Mouse (Mus musculus) neural tube, embryonic 13.5 days (tissue): Measurements from ENCODE around the gene Lmntd1. TPM values are rescaled to one million over a fixed set of nuclear protein-coding genes. Genes with fewer than 3 reads are reported as not detected.

ENCODE experiments used
- ATAC-seq: fragments of 200-750 bp; cut with Nextera tagmentation; 2 replicates; pipeline ENCODE4 v1.8.0; 2017; ENCODE audit warnings: low read depth, mild to moderate bottlenecking, moderate TSS enrichment, moderate library complexity
- H3K27ac ChIP-seq: fragments of 300-500 bp; sonication (generic); replicated peaks from 2 replicates; pipeline ENCODE4 v1.5.1; 2015; ENCODE audit warnings: moderate library complexity, mild to moderate bottlenecking, inconsistent platforms
- H3K27me3 ChIP-seq: fragments of 300-500 bp; sonication (generic); 2 replicates; pipeline ENCODE4 v1.6.1; 2015; ENCODE audit warnings: mild to moderate bottlenecking, inconsistent platforms
- H3K36me3 ChIP-seq: fragments of 300-500 bp; sonication (generic); 2 replicates; pipeline ENCODE4 v1.6.1; 2015; ENCODE audit warnings: mild to moderate bottlenecking, inconsistent platforms
- H3K4me1 ChIP-seq: fragments of 300-500 bp; sonication (generic); replicated peaks from 2 replicates; pipeline ENCODE4 v1.6.1; 2015; ENCODE audit warnings: inconsistent platforms
- H3K4me2 ChIP-seq: fragments of 300-500 bp; sonication (generic); 2 replicates; pipeline ENCODE4 v1.6.1; 2015; ENCODE audit warnings: inconsistent platforms, mild to moderate bottlenecking, moderate library complexity
- H3K4me3 ChIP-seq: fragments of 300-500 bp; sonication (generic); 2 replicates; pipeline ENCODE4 v1.5.1; 2015; ENCODE audit warnings: mild to moderate bottlenecking, inconsistent platforms
- H3K9ac ChIP-seq: fragments of 300-500 bp; sonication (generic); 2 replicates; pipeline ENCODE4 v1.6.1; 2015; ENCODE audit warnings: moderate library complexity, mild to moderate bottlenecking, inconsistent platforms
- H3K9me3 ChIP-seq: fragments of 300-500 bp; sonication (generic); 2 replicates; pipeline ENCODE4 v1.6.1; 2016; ENCODE audit warnings: inconsistent platforms
- WGBS: fragments of 180-500 bp; shearing (Covaris S2); methylation state at CpG from one replicate; pipeline ENCODE4 v1.1.7; 2015; 5-methylcytosine and 5-hydroxymethylcytosine counted together
- polyA plus RNA-seq: library from polyadenylated mRNA; unstranded; fragments of >200 nt; fragmentation: Nextera tagmentation; extraction: Ambion mirVana; gene quantifications from 2 replicates; pipeline ENCODE4 v1.2.1, GENCODE M21; 2015

Lmntd1 gene
- polyA plus RNA-seq: 0.98 and 1.2 TPM in 2 replicates

DNA sequence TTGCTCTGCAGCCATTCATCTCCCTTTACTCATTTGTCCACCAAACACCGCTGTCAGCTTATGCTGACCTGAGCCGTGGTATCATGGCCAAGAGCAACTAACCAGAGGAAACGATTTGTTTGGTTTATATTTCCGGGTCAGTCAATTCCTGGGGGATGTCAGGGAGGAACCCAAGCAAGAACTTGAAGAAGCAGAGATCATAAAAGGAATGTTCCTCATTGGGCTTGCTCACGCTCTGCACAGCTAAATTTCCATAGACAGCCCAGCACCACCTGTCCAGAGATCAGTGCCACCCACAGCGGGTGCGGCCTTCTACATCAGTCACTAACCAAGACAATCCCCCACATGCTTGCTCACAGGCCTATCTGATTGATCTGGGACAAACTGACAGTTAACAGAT lies at the start of gene Lmntd1:
Lmntd1 (minus strand) TSS at position 101 of the 400 bp plus-strand sequence.
- H3K27me3 ChIP-seq: no peaks in the 10 kb centered on the region
- WGBS: 89% methylated on average over 7 of the region's 7 CpGs
- H3K9ac ChIP-seq: no peak within 1 kb of the TSS
- H3K4me3 ChIP-seq: no peak within 1 kb of the TSS
- H3K4me1 ChIP-seq: no peaks in the 10 kb centered on the region
- no peak within 1 kb of the TSS for H3K27ac ChIP-seq
- H3K36me3 ChIP-seq: no peaks in the 10 kb centered on the region
- no peak within 1 kb of the TSS for H3K4me2 ChIP-seq
- no peaks in the 10 kb centered on the region for H3K9me3 ChIP-seq
- ATAC-seq: no peak

- ATAC-seq: no peak
- no peak overlapping the region for H3K4me3 ChIP-seq
- no peak overlapping the region for H3K27ac ChIP-seq
- no peaks in the 10 kb centered on the region for H3K36me3 ChIP-seq
- H3K4me1 ChIP-seq: peaks cover 10% of the 10 kb centered on the region
- H3K27me3 ChIP-seq: no peaks in the 10 kb centered on the region
- H3K4me2 ChIP-seq: no peak overlapping the region
- WGBS: 76% methylated on average over 11 of the region's 11 CpGs
- H3K9ac ChIP-seq: no peak overlapping the region
- no peaks in the 10 kb centered on the region for H3K9me3 ChIP-seq
These were observed 46.8 kb upstream of the Lmntd1 start for GRCm38 (mm10) chr6:145660943-145661342.

GRCm38 (mm10) chr6:145659116-145659515 lies 45.0 kb upstream of the Lmntd1 start:
- H3K9ac ChIP-seq: no peak overlapping the region
- H3K27me3 ChIP-seq: no peaks in the 10 kb centered on the region
- no peak overlapping the region for H3K27ac ChIP-seq
- no peaks in the 10 kb centered on the region for H3K9me3 ChIP-seq
- no peaks in the 10 kb centered on the region for H3K36me3 ChIP-seq
- no peak overlapping the region for H3K4me3 ChIP-seq
- WGBS: 83% methylated on average over 6 of the region's 6 CpGs
- no peak for ATAC-seq
- no peak overlapping the region for H3K4me2 ChIP-seq
- H3K4me1 ChIP-seq: peaks cover 7% of the 10 kb centered on the region

GRCm38 (mm10) chr6:145656740-145657591 lies 42.8 kb upstream of the Lmntd1 start:
- Histone ChIP-seq H3K27ac (no peak overlapping the region), H3K4me1 (no peaks in the 10 kb centered on the region), H3K9ac (no peak overlapping the region), H3K4me2 (no peak overlapping the region), H3K27me3 (no peaks in the 10 kb centered on the region), H3K4me3 (no peak overlapping the region), H3K9me3 (no peaks in the 10 kb centered on the region), H3K36me3 (no peaks in the 10 kb centered on the region)
- ATAC-seq: no peak
- 74% methylated on average over 15 of the region's 15 CpGs for WGBS

DNA sequence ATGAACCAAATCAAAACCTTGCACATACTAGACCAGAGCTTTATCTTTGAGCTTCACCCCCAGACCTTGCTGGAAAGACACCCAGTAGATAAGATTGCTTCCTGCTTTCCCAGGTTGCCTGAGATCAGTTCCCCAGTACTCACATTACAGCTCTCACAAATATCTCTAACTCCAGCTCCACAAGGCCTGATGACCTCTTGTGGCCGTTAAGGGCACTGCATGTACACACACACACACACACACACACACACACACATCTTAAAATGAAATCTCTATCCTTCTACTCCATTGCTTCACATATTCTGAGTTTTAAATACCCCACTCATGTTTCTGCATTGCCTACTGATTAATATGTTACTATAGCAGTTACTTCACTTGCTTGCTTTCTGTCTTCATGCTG lies 41.6 kb upstream of the Lmntd1 start:
- 89% methylated on average over 1 of the region's 1 CpGs for WGBS
- Histone ChIP-seq H3K9ac (no peak overlapping the region), H3K9me3 (no peaks in the 10 kb centered on the region), H3K4me2 (no peak overlapping the region), H3K27me3 (no peaks in the 10 kb centered on the region), H3K4me3 (no peak overlapping the region), H3K27ac (no peak overlapping the region), H3K4me1 (no peaks in the 10 kb centered on the region), H3K36me3 (no peaks in the 10 kb centered on the region)
- no peak for ATAC-seq

DNA sequence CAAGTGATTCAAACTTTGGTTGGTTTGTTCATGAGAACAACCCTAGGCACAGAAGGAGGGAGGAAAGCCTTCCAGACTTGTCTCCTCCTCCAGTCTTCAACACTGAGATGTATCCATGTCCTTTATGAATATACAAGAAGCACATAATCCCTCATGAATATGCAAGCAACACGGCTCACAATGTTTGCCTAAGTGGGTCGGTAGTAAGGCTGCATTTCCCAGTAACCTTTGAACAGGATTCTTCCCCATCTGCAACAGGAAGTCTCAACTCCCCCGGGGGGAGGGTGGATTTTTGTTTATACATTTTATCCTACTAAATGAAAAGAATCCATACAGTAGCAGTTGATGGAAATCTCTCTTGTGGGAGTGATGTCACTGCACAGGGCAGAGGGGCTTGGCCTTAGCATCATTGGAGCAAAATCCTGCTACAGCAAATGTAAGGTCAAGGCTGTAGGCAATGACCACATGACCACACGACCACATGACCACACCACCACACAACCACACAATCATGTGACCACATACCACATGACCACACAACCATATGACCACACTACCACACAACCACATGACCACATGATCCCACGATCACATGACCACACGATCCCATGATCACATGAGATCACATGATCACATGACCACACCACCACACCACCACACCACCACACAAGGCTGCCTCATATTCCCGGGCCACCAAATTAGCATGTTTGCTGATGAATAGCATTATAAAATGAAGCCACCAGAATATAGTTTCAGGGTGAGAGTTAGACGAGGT lies 40.1 kb upstream of the Lmntd1 start:
- WGBS: 76% methylated on average over 8 of the region's 8 CpGs
- no peak overlapping the region for H3K4me3 ChIP-seq
- no peaks in the 10 kb centered on the region for H3K36me3 ChIP-seq
- H3K9me3 ChIP-seq: no peaks in the 10 kb centered on the region
- H3K9ac ChIP-seq: no peak overlapping the region
- H3K27ac ChIP-seq: no peak overlapping the region
- no peak overlapping the region for H3K4me2 ChIP-seq
- no peak for ATAC-seq
- H3K4me1 ChIP-seq: no peaks in the 10 kb centered on the region
- no peaks in the 10 kb centered on the region for H3K27me3 ChIP-seq

DNA sequence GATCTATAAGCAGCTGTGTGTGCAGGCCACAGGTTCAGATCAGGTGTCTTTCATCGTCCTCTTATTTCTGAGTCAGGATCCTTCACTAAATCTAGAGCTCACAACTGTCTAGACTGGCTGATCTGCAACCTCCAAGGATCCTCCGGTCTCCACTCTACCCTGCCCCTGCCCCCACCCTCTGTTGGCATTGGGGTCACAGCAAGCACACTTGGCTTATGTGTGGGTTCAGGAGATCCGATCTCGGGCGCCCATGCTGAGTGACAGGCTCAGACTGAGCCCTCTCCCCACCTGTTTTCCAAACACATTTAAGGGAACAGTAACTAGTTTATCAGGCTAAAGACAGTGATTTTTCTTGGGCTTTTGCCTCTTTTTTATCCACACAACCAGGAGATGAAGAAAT lies 39.5 kb upstream of the Lmntd1 start:
- Histone ChIP-seq H3K9me3 (no peaks in the 10 kb centered on the region), H3K27me3 (no peaks in the 10 kb centered on the region), H3K36me3 (no peaks in the 10 kb centered on the region), H3K4me1 (no peaks in the 10 kb centered on the region), H3K9ac (no peak overlapping the region), H3K27ac (no peak overlapping the region), H3K4me2 (no peak overlapping the region), H3K4me3 (no peak overlapping the region)
- WGBS: 89% methylated on average over 5 of the region's 5 CpGs
- ATAC-seq: no peak

DNA sequence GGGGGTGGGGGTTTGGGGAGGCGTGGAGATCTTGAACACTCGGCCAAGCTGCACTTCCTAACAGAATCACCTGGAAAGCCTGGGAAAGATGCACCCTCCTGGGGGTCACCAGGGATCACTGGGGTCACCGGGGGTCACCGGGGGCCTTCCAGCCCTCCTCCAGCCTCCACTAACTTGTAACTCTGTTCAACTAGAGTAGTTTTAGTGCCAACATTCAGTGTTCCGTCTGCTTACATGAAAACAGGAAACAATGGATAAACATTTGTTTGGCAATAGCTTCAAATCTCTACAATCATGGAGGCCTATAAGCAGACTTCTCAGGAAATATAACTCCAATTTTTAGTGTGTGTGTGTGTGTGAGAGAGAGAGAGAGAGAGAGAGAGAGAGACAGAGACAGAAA lies 38.9 kb upstream of the Lmntd1 start:
- H3K4me3 ChIP-seq: no peak overlapping the region
- ATAC-seq: no peak
- 82% methylated on average over 5 of the region's 5 CpGs for WGBS

DNA sequence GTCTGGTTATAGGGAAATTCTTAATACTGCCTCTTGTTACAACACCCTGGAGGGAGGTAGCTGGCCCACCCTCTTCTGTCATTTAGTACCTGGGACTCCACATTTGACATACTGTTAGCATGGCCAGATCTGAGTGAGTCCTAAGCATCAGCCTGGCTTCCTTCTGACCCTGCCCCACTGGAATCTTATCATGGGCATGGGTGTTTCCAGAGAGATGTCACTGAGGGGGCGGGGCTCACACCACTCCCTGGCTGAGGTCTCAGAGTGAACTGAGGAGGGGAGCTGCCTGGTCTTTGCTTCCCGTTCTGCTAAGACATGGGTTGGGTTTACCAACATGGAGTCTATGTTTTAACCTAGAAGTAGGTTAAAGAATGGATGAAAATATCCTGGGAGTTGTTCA lies 37.9 kb upstream of the Lmntd1 start:
- no peak overlapping the region for H3K4me3 ChIP-seq
- WGBS: 86% methylated on average over 2 of the region's 2 CpGs
- ATAC-seq: no peak
- no peak overlapping the region for H3K27ac ChIP-seq
- H3K9ac ChIP-seq: no peak overlapping the region
- H3K9me3 ChIP-seq: no peaks in the 10 kb centered on the region
- no peaks in the 10 kb centered on the region for H3K27me3 ChIP-seq
- no peaks in the 10 kb centered on the region for H3K36me3 ChIP-seq
- H3K4me2 ChIP-seq: no peak overlapping the region
- no peaks in the 10 kb centered on the region for H3K4me1 ChIP-seq

More for the DNA sequence above, 38.9 kb upstream of the Lmntd1 start:
- no peak overlapping the region for H3K9ac ChIP-seq
- H3K27me3 ChIP-seq: no peaks in the 10 kb centered on the region
- H3K4me2 ChIP-seq: no peak overlapping the region
- H3K27ac ChIP-seq: no peak overlapping the region
- H3K4me1 ChIP-seq: no peaks in the 10 kb centered on the region
- no peaks in the 10 kb centered on the region for H3K36me3 ChIP-seq
- H3K9me3 ChIP-seq: no peaks in the 10 kb centered on the region

GRCm38 (mm10) chr6:145640971-145641506 lies 26.9 kb upstream of the Lmntd1 start:
- WGBS: 87% methylated on average over 4 of the region's 4 CpGs
- Histone ChIP-seq H3K27ac (no peak overlapping the region), H3K4me3 (no peak overlapping the region), H3K4me2 (no peak overlapping the region), H3K9me3 (peaks cover 12% of the 10 kb centered on the region; the same call in 1 of the 2 replicates), H3K4me1 (no peaks in the 10 kb centered on the region), H3K36me3 (no peaks in the 10 kb centered on the region), H3K9ac (no peak overlapping the region), H3K27me3 (no peaks in the 10 kb centered on the region)
- ATAC-seq: no peak

GRCm38 (mm10) chr6:145638248-145638647 lies 24.1 kb upstream of the Lmntd1 start:
- H3K9ac ChIP-seq: no peak overlapping the region
- no peak overlapping the region for H3K4me3 ChIP-seq
- ATAC-seq: no peak
- no peaks in the 10 kb centered on the region for H3K27me3 ChIP-seq
- H3K27ac ChIP-seq: no peak overlapping the region
- H3K36me3 ChIP-seq: no peaks in the 10 kb centered on the region
- 76% methylated on average over 6 of the region's 6 CpGs for WGBS
- H3K4me2 ChIP-seq: no peak overlapping the region
- no peaks in the 10 kb centered on the region for H3K4me1 ChIP-seq
- peaks cover 12% of the 10 kb centered on the region; the same call in 1 of the 2 replicates for H3K9me3 ChIP-seq

DNA sequence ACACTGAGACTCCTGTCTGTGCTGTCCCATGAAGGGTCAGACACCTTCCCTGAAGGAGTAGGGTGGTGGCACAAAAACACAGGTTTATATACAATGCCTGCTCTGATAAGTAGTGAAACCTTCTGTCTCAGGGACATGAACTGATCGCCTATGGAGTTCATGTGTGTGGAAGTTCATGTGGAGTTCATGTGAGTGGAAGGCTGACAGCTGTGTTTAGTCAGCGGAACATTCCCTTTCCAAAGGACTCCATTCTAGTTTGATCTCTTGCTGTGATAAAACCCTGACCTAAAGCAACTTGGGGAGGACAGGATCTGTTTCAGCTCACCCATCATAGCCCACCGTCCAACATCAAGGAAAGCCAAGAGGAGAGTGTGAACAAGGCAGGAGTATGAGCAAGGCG lies 22.6 kb upstream of the Lmntd1 start:
- 83% methylated on average over 4 of the region's 4 CpGs for WGBS
- ATAC-seq: no peak
- Histone ChIP-seq H3K4me1 (no peaks in the 10 kb centered on the region), H3K9ac (no peak overlapping the region), H3K9me3 (peaks cover 12% of the 10 kb centered on the region; the same call in 1 of the 2 replicates), H3K4me2 (no peak overlapping the region), H3K36me3 (no peaks in the 10 kb centered on the region), H3K27me3 (no peaks in the 10 kb centered on the region), H3K27ac (no peak overlapping the region), H3K4me3 (no peak overlapping the region)
